Mouse (Mus musculus) spleen, adult 18-20 months (tissue): ENCODE measurements at regions not wholly inside any gene's neighbourhood (a gene's known extent, or its start where the extent isn't known, plus 50 kb on each side); places are given as distances from the start of the nearest gene placed in this dataset.

Experiments used
- DNase-seq, 2 experiments: peaks; one replicate each; pipeline ENCODE4 v3.0.0; 2022; ENCODE audit warnings: mixed read lengths in 2 of 2

DNA sequence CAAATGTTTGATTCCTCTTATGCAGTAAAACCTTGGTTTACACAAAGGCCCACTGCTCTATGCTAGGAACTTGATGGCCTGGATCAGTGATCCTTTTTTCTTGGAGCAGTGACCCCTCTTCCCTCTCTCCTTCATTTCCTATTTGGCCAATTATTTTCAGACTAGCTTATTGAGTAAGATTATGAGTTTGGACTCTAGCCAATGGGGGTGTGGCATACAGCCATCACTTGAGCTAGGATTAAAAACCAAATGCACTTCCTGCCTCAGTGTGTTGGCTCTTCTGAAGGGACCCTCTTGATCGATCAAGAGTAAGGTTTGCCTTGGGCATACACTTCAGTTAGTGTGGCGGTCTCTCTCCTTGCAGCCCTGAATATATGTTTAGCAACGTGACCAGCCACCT is 1172.6 kb upstream of the Gulo start:
- DNase-seq, result no peak

GRCm38 (mm10) chr14:67179549-67179948 is 1170.5 kb upstream of the Gulo start:
- no peak for DNase-seq

GRCm38 (mm10) chr14:67178329-67179039 is 1169.5 kb upstream of the Gulo start:
- no peak for DNase-seq

GRCm38 (mm10) chr14:67176672-67177071 is 1167.7 kb upstream of the Gulo start:
- no peak for DNase-seq

- no peak for DNase-seq
Measured at GRCm38 (mm10) chr14:67176100-67176499, 1167.1 kb upstream of the Gulo start.

DNA sequence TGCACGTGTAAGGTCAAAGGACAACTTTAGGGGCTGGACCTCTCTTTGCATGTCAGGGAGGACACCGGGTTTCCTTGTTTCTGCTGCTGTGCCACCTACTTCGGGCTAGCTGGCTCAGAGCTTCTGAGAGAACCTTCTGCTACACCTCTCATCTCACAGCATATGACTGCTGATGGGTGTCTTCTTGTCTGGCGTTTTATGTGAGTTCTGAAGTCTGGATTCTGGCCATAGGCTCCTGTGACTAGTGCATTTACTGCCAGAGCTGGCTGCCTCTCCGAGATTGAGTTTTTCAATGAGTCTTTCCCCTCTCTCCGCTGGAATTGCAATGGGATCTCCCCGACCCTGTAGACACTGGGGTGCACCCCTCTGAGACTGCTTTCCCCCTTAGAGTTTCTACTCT is 1165.9 kb upstream of the Gulo start:
- DNase-seq, result no peak

- DNase-seq, result no peak
Measured at GRCm38 (mm10) chr14:67170801-67171200, 1161.8 kb upstream of the Gulo start.

GRCm38 (mm10) chr14:67170248-67170647 is 1161.2 kb upstream of the Gulo start:
- DNase-seq, result no peak

- no peak for DNase-seq
Measured at GRCm38 (mm10) chr14:67169201-67169600, 1160.2 kb upstream of the Gulo start.

DNA sequence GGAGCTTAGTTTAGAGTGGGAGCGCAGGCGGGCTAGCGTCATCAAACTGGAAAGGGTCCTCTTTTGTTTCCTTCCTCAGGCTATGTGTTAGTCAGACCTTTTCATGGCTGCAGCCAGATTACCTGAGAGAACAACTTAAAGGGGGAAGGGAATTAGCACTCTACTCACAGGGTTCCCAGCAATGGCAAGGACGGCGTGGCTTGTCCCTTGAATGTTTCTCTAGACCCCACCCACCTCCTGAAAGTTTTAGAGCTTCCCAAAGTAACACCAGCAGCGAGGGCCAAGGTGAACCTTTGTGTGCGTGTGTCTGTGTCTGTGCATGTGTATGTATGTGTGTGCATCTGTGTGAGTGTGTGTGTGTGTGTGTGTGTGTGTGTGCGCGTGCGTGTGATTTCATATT is 1151.0 kb upstream of the Gulo start:
- no peak for DNase-seq

GRCm38 (mm10) chr14:67158867-67159266 is 1149.9 kb upstream of the Gulo start:
- no peak for DNase-seq

DNA sequence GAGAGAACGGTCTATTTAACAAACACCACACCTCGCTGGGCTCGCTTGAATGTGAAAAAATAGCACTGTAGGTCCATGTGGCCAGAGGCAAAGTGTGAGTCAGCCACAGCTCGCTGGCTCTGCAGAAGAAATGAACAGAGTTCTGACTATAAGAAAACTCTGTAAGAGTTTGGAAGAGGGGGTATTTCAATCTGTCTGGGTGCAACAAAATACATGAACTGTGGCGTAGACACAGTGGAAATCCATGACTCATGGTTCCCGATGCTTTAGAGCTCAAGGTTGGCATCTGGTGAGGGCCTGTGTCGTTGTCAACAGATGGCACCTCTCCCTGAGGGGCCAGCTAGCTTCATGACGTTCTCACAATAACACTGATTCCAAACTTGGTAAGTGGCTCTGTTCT is 1147.4 kb upstream of the Gulo start:
- no peak for DNase-seq

DNA sequence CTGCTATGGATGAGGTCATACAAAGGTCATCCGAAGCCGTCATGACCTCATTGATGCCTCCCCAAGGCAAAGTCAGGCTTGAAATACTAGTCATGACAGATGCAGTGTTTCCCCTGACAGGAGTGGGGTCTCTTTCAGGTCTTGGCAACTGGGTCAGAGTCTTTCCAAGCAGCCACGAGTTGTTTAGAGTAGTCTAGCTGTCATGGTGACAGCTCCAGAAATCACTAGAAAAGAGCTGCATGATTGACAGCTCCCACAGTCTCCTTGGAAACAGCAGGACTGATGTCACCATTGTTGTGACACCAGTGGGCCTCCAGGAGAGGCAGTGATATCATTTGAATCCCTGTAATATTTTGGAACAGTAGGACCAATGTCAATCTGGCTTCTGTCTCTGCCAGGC is 1144.6 kb upstream of the Gulo start:
- no peak for DNase-seq

DNA sequence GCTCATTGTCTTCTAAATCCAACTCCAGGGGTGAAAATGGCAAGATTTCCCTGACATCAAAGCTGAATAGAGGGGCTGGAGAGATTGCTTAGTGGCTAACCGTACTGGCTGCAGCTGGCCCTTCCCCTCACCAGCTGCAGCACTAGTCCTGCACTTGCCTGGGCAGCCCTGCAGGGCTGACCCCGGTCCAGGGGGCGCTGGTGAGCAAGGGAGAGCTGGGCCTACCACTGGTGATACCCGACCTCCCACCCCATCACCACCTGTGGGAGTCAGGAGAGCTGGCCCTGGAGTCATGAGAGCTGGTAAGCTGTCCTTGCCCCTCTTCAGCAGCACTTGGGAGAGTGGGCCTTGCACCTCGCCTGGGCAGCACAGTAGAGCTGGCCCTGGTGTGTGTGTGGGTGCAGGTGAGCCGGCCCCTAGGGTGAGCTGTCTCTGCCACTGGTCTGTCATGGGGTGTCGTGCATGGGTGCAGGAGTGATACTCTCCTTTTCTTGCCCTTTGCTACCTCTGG is 1141.0 kb upstream of the Gulo start:
- DNase-seq, result peak in 1 of 2 experiments; percentile 16

GRCm38 (mm10) chr14:67149091-67149490 is 1140.1 kb upstream of the Gulo start:
- DNase-seq, result no peak

- DNase-seq, result no peak
Measured at GRCm38 (mm10) chr14:67146602-67147001, 1137.6 kb upstream of the Gulo start.

- DNase-seq, result no peak
Measured at GRCm38 (mm10) chr14:67145046-67145445, 1136.0 kb upstream of the Gulo start.

GRCm38 (mm10) chr14:67144461-67144985 is 1135.5 kb upstream of the Gulo start:
- DNase-seq, result no peak

DNA sequence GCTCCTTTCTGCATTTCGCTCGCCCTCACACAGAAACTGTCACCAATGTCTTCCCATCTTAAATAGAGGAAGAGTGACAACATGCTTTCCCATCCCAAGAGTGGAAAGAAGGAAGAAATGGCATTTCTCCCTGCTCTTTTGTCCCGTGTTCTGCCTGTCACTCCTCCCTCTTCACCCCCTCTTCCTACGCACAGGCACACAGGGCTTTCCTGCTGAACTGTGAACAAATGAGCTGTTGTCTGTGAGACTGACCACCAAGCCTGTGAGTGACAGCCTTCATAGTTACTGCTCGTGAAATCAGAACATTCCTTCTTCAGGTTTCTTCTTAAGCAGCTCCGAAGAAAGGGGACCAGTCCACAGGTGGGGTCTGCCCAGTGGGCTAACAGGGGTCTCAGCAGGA is 1134.8 kb upstream of the Gulo start:
- DNase-seq, result no peak

DNA sequence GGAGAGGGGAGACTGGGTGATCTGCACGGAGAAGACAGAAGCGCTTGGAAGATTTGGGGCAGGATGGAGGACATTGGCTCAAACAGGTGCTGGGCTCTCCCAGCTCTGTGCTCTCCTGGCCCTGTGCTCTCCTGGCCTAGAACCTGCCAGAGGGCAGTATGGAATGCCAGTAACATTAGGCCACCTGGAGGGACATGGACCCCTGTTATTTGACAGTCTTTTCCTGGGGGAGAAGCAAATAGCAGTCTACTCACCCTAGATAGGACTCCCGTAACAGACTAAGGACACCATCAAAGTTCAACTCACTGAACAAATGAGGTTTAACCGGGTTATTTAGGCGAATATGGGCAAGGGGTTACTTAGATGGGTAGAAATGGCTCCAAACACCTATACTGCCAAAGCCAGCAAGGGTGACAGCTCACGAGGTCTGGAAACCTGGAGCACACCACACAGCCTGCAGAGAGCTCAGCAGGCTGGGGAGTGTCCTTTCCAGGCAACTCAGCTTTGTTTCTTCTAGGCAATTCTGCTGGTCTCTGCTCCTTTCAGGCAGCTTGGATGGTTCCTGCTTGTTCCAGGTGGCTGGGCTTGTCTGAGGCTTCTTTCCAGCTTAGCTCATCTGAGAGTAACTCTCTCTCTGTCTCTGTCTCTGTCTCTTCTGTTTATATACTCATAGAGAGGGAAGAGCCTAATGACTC is 1133.7 kb upstream of the Gulo start:
- no peak for DNase-seq

GRCm38 (mm10) chr14:67141581-67142441 is 1132.8 kb upstream of the Gulo start:
- no peak for DNase-seq

DNA sequence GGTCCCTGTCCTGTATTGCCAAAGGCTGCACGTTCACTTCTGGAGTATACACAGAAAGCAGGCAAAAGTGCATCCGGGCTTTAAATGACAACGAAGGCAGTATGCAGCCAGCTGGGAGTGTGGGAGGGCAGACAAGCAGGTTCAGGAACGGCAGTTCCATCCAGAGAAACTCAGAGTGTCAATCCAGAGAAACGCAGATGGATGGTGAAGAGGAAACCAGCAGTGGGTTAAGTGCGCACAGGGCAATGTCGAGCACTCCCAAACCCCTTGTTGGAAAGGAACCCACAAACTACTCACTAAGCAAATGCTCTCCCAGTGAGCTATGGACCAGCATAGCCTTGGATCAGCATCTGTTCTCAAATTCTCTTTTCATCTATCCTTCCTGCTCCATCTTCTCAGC is 1132.1 kb upstream of the Gulo start:
- DNase-seq, result no peak

- DNase-seq, result no peak
Measured at GRCm38 (mm10) chr14:67139674-67140073, 1130.7 kb upstream of the Gulo start.
